Mouse (Mus musculus) heart, adult 2 months (tissue): ENCODE measurements around the gene Olfr553.

Source experiments
- CTCF ChIP-seq: fragments of 200-600 bp; IDR thresholded peaks from 2 replicates; pipeline ENCODE4 v1.8.1; 2022; ENCODE audit warnings: antibody characterized with exemption, mild to moderate bottlenecking, moderate library complexity
- EP300 ChIP-seq: fragments of 200-500 bp; IDR thresholded peaks from 2 replicates; pipeline ENCODE4 v1.6.1; 2011; ENCODE audit warnings: low read depth, low read length, control low read depth; ENCODE audit not compliant: insufficient read depth
- POLR2A ChIP-seq: fragments of 200-500 bp; IDR thresholded peaks from 2 replicates; pipeline ENCODE4 v1.6.1; 2011; ENCODE audit warnings: mild to moderate bottlenecking, low read depth, low read length, control low read depth; ENCODE audit not compliant: insufficient read depth

- TF ChIP-seq CTCF (peak; percentile 76), POLR2A (no peak), EP300 (no peak)
Observed at GRCm38 (mm10) chr7:102636665-102637064, 18.6 kb upstream of the Olfr553 start.
